Mouse (Mus musculus): ENCODE results near the gene Ivns1abp. TPM values are rescaled to one million over a fixed set of nuclear protein-coding genes. Genes with fewer than 3 reads are reported as not detected.

Ivns1abp gene
- polyA plus RNA-seq, 1 experiment from 2014 or later: 201 TPM

Other genes starting within 250 kb of the Ivns1abp start
- gene Gm47985, start 161.9 kb upstream of the Ivns1abp start, polyA plus RNA-seq (2014; fragmentation: Nextera tagmentation; extraction: Ambion mirVana): not detected in 2 replicates
- not detected in 2 replicates for gene Gm8947, start 152.1 kb upstream of the Ivns1abp start, polyA plus RNA-seq (2014; fragmentation: Nextera tagmentation; extraction: Ambion mirVana)
- gene Gm47995, start 146.0 kb upstream of the Ivns1abp start, polyA plus RNA-seq (2014; fragmentation: Nextera tagmentation; extraction: Ambion mirVana): not detected in 2 replicates
- not detected in 2 replicates for gene 3110040M04Rik, start 140.4 kb upstream of the Ivns1abp start, polyA plus RNA-seq (2014; fragmentation: Nextera tagmentation; extraction: Ambion mirVana)
- not detected in 2 replicates for gene Gm47996, start 134.3 kb upstream of the Ivns1abp start, polyA plus RNA-seq (2014; fragmentation: Nextera tagmentation; extraction: Ambion mirVana)
- gene Swt1, start 84.0 kb downstream of the Ivns1abp start, polyA plus RNA-seq (2014; fragmentation: Nextera tagmentation; extraction: Ambion mirVana): 31.9 and 33.6 TPM in 2 replicates
- 42.3 and 44.7 TPM in 2 replicates for gene Trmt1l, start 84.1 kb downstream of the Ivns1abp start, polyA plus RNA-seq (2014; fragmentation: Nextera tagmentation; extraction: Ambion mirVana)
- 94.1 and 94.8 TPM in 2 replicates for gene Rnf2, start 156.5 kb downstream of the Ivns1abp start, polyA plus RNA-seq (2014; fragmentation: Nextera tagmentation; extraction: Ambion mirVana)
- 9.0 and 9.1 TPM in 2 replicates for gene Fam129a, start 226.7 kb downstream of the Ivns1abp start, polyA plus RNA-seq (2014; fragmentation: Nextera tagmentation; extraction: Ambion mirVana)